Mouse (Mus musculus) intestine, embryonic 14.5 days (tissue): ENCODE data around the gene Tent4a. TPM values are rescaled to one million over a fixed set of nuclear protein-coding genes. Genes with fewer than 3 reads are reported as not detected.
A peak's percentile ranks its signal among the peaks of the same experiment; 100 is the strongest.

Source experiments
- ATAC-seq: fragments of 200-750 bp; cut with Nextera tagmentation; replicated peaks from 2 replicates; pipeline ENCODE4 v1.8.0; 2017; ENCODE audit warnings: low read depth, moderate number of reproducible peaks, moderate TSS enrichment, moderate library complexity; ENCODE audit not compliant: low FRiP score, low TSS enrichment
- DNase-seq: peaks from one replicate; pipeline ENCODE4 v3.0.0-alpha.2; 2018; ENCODE audit warnings: low spot score
- H3K27ac ChIP-seq: fragments of 300-500 bp; sonication (generic); 2 replicates; pipeline ENCODE4 v1.5.1; 2014; ENCODE audit warnings: low read depth, mild to moderate bottlenecking, control low read depth
- H3K27me3 ChIP-seq: fragments of 300-500 bp; sonication (generic); replicated peaks from 2 replicates; pipeline ENCODE4 v1.6.1; 2014; ENCODE audit warnings: low read length, control low read depth; ENCODE audit not compliant: control insufficient read depth, insufficient read depth
- H3K36me3 ChIP-seq: fragments of 300-500 bp; sonication (generic); 2 replicates; pipeline ENCODE4 v1.6.1; 2014; ENCODE audit warnings: low read length, control low read depth; ENCODE audit not compliant: control insufficient read depth, insufficient read depth
- H3K4me1 ChIP-seq: fragments of 300-500 bp; sonication (generic); replicated peaks from 2 replicates; pipeline ENCODE4 v1.6.1; 2014; ENCODE audit warnings: low read length, control low read depth, mixed read lengths; ENCODE audit not compliant: control insufficient read depth, insufficient read depth
- H3K4me2 ChIP-seq: fragments of 300-500 bp; sonication (generic); 2 replicates; pipeline ENCODE4 v1.6.1; 2014; ENCODE audit warnings: low read length
- H3K4me3 ChIP-seq: fragments of 300-500 bp; sonication (generic); 2 replicates; pipeline ENCODE4 v1.5.1; 2014; ENCODE audit warnings: low read depth, low read length, control low read depth, mixed read lengths
- H3K9ac ChIP-seq: fragments of 300-500 bp; sonication (generic); 2 replicates; pipeline ENCODE4 v1.6.1; 2014; ENCODE audit warnings: mild to moderate bottlenecking, low read length
- H3K9me3 ChIP-seq: fragments of 300-500 bp; sonication (generic); 2 replicates; pipeline ENCODE4 v1.6.1; 2016; ENCODE audit warnings: low read length, control low read depth; ENCODE audit not compliant: control insufficient read depth
- WGBS: fragments of 180-500 bp; shearing (Covaris S2); extraction: QIAGEN DNeasy Blood & Tissue Kit; methylation state at CpG from one replicate; pipeline ENCODE4 v1.1.7; 2014; 5-methylcytosine and 5-hydroxymethylcytosine counted together
- polyA plus RNA-seq: library from polyadenylated mRNA; unstranded; fragments of >200 nt; fragmentation: Nextera tagmentation; extraction: Ambion mirVana; gene quantifications from 2 replicates; pipeline ENCODE4 v1.2.1, GENCODE M21; 2014

The Tent4a gene
- polyA plus RNA-seq, 1 experiment from 2014 or later: 6.8 TPM

DNA sequence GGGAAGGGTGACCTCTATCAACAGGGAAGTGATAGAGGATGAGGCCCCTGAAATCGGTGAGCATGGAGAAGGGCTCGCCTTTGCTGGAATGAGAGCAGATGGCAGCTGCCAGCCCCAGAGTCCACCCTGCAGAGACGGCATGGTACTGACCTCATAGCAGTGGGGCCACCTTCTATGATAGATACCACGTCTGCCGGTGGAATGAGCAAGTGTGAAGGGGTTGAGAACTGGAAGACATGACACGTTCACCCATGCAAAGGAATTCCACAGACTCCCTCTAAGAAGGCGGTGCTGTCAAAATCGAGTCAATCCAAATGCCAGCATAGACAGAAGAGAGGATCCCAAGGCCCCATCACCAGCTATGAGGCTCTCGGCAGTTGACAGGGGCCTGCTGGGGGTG, 19.8 kb upstream of the Tent4a start:
- Histone ChIP-seq H3K4me2 (no peak overlapping the region), H3K36me3 (no peaks in the 10 kb centered on the region), H3K9me3 (no peaks in the 10 kb centered on the region), H3K9ac (no peak overlapping the region), H3K27me3 (no peaks in the 10 kb centered on the region), H3K4me1 (no peaks in the 10 kb centered on the region), H3K27ac (no peak overlapping the region), H3K4me3 (no peak overlapping the region)
- 75% methylated on average over 9 of the region's 9 CpGs for WGBS
- DNase-seq (no peak), ATAC-seq (no peak)

DNA sequence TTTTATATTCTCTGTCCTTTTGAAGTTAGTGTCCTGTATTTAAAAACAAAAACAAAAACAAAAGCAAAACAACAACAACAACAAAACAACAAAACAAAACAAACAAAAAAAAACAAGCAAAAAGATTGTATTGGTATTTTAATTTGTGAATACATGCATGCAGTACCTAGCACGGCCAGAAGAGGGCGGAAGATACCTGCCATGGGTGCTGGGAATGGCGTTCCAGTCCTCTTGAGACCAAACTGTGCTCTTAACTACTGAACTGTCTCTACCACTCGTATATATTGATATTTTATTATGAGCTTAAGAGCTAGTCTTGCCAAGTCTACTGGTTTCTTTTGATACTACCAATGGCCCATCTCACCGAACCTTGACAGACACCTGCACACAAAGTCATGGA, 18.6 kb upstream of the Tent4a start:
- Histone ChIP-seq H3K4me1 (no peaks in the 10 kb centered on the region), H3K9ac (no peak overlapping the region), H3K27ac (no peak overlapping the region), H3K27me3 (no peaks in the 10 kb centered on the region), H3K4me3 (no peak overlapping the region), H3K9me3 (no peaks in the 10 kb centered on the region), H3K4me2 (no peak overlapping the region), H3K36me3 (no peaks in the 10 kb centered on the region)
- DNase-seq (peak; percentile 88), ATAC-seq (no peak)
- WGBS: 18% methylated on average over 5 of the region's 5 CpGs

DNA sequence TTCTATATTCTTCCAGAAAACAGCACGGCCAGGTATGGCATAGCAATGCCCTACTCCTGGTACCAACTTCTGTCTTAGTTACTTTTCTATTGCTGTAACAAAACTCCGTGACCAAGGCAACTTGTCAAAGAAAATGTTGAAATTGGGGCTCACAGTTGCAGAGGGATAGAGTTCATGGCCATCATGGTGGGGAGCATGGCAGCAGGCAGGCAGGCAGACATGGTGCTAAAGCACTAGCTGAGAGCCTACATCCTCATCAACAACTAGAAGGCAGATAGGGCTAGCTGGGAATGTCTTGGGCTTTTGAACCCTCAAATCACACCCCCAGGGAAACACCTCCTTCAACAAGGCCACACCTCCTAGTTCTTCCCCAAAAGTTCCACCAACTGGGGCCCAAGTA, 16.4 kb upstream of the Tent4a start:
- Histone ChIP-seq H3K4me1 (no peaks in the 10 kb centered on the region), H3K27me3 (no peaks in the 10 kb centered on the region), H3K4me2 (no peak overlapping the region), H3K9me3 (no peaks in the 10 kb centered on the region), H3K36me3 (no peaks in the 10 kb centered on the region), H3K4me3 (no peak overlapping the region), H3K27ac (no peak overlapping the region), H3K9ac (no peak overlapping the region)
- DNase-seq: no peak
- 88% methylated on average over 2 of the region's 2 CpGs for WGBS
- ATAC-seq: no peak

DNA sequence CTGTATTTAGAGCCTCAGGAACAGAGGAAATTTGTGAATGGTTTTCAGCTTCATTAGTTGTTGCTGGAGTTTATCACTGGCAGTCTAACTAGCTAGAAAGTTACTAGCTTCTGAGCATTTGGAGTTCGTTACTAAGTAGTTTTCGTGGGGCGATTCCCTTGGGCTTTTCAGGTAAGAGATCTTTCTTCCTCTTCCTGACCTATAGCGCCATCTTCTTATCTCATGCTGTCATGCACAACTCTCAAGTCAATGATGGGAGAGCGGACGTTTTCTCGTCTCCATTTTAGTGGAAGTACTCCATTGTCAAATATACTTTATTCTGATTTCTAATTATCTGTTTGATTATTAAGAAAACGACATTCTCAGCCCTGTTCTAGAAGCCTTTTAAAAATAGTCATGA, 15.6 kb upstream of the Tent4a start:
- H3K9ac ChIP-seq: no peak overlapping the region
- H3K9me3 ChIP-seq: no peaks in the 10 kb centered on the region
- DNase-seq: no peak
- H3K27ac ChIP-seq: no peak overlapping the region
- H3K36me3 ChIP-seq: no peaks in the 10 kb centered on the region
- H3K27me3 ChIP-seq: no peaks in the 10 kb centered on the region
- WGBS: 47% methylated on average over 8 of the region's 8 CpGs
- H3K4me1 ChIP-seq: no peaks in the 10 kb centered on the region
- H3K4me2 ChIP-seq: no peak overlapping the region
- no peak for ATAC-seq
- no peak overlapping the region for H3K4me3 ChIP-seq

DNA sequence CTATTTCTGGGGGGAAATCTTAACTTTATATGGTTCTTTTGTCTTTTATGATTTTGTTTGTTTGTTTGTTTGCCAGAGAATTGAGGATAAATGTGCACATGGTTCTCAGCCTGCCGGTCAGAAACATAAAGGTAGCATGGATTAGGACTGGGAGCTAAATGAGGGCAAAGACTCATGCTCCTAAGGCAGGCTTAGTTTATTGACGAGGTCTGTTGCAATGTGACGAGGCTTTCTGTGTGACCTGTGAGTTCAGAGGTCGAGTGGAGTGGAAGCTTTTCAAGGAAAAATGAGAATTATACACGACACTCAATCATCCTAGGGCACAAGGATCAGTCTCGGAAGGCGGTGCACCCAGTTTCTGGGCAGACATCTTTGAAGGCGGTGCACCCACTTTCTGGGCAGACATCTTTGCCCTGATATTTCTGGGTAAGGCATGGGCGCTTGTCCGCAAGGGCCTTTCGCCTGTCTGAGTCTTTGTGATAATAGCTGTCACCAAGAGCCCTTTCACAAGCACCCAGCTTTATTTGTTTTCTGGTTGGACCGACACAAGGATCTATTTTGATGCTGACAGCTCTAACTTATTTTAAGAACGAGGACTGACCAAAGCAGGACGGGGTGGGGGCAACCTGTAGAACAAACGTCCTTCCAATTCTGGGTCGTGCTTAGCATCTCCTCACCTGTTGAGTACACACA, 13.2 kb upstream of the Tent4a start:
- Histone ChIP-seq H3K9ac (no peak overlapping the region), H3K4me3 (no peak overlapping the region), H3K4me1 (peaks cover 16% of the 10 kb centered on the region), H3K27me3 (no peaks in the 10 kb centered on the region), H3K9me3 (no peaks in the 10 kb centered on the region), H3K27ac (no peak overlapping the region), H3K36me3 (no peaks in the 10 kb centered on the region), H3K4me2 (no peak overlapping the region)
- DNase-seq (no peak), ATAC-seq (no peak)
- 65% methylated on average over 16 of the region's 16 CpGs for WGBS

DNA sequence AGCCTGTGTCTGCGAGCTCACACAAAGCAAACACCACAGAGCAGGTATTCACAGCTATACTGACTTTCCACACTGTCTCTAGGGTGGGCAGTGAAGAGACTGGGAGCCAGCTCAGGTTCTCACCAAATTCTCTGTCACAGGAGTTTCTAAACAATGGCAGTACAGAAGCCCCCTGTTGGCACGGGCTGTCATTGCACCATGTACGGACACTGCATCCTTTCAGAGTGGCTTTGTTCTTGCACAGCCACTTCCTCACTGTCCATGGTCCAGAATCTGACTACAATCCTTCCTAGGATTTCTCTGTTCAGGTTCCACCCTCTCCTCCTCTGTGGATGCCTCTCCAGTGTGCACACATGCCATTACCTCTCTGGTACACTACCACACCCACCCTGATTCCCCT, 10.6 kb upstream of the Tent4a start:
- Histone ChIP-seq H3K27me3 (no peaks in the 10 kb centered on the region), H3K36me3 (no peaks in the 10 kb centered on the region), H3K9me3 (no peaks in the 10 kb centered on the region), H3K4me2 (no peak overlapping the region), H3K9ac (no peak overlapping the region), H3K4me3 (no peak overlapping the region), H3K27ac (no peak overlapping the region), H3K4me1 (peaks cover 23% of the 10 kb centered on the region)
- DNase-seq (no peak), ATAC-seq (no peak)
- 38% methylated on average over 3 of the region's 3 CpGs for WGBS

DNA sequence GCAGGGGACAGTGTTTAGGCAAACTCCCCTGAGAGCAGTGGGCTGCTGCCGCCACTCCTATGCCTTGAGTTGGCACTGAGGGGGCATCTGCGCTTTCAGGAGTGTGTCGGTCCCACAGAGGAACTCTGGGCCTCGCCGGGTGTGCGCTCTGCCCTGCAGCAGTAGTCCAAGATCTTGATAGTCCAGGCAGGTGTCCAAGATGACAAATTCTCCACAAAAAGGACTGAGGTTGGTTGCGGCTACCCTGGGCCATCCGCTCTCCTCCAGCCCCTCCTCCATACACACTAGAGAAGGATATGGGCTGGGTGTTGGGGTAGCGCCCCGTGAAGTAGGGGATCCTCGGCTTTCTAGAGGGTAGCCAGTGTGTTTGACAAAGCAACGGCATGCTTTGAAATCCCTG, 9.2 kb upstream of the Tent4a start:
- H3K4me2 ChIP-seq: peak overlapping the region; percentile 41
- peaks cover 23% of the 10 kb centered on the region for H3K4me1 ChIP-seq
- H3K27me3 ChIP-seq: no peaks in the 10 kb centered on the region
- no peak overlapping the region for H3K4me3 ChIP-seq
- no peaks in the 10 kb centered on the region for H3K36me3 ChIP-seq
- ATAC-seq (no peak), DNase-seq (no peak)
- no peak overlapping the region for H3K9ac ChIP-seq
- no peaks in the 10 kb centered on the region for H3K9me3 ChIP-seq
- H3K27ac ChIP-seq: no peak overlapping the region
- WGBS: 46% methylated on average over 12 of the region's 12 CpGs

DNA sequence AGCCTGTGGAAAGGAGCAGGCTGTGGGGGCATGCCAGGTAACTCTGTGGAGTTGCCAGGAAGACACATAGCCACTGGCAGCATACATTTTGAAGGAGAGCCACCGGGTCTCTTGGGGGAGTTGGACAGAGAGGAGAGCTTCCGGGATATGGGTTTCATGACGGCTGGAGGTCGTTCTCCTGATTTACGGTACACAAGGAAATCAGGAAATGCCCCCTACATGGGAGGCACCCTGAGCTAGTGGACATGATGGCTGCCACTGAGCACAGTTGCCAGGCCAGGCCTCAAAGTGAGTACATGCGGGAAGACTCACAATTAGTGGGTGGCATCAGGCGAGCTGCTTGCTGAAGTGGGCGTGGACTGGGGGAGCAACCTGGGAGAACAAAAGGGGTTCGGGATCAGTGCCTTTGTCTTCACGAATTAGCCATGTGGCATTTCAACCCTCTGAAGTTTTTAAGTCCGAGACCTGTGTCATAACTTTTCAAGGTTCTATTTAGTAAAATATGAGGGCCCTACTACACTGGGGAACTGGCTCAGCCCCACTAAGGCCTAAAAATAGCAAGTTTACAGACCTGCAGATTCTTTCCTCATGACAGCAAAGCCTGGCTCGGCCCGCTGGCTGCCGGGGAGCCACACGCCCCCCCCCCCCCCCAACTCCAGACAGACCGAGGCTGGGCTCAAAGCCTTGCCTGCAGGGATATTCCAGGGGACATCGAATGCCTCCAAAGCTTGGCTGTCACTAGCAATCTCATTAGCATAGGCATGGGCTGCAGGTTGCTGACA, 8.3 kb upstream of the Tent4a start:
- no peak overlapping the region for H3K4me3 ChIP-seq
- H3K4me1 ChIP-seq: peaks cover 26% of the 10 kb centered on the region
- no peaks in the 10 kb centered on the region for H3K27me3 ChIP-seq
- no peak for DNase-seq
- peak overlapping the region; percentile 40 for H3K27ac ChIP-seq
- no peaks in the 10 kb centered on the region for H3K36me3 ChIP-seq
- H3K9ac ChIP-seq: no peak overlapping the region
- no peak; the same call in 1 of the 2 replicates for ATAC-seq
- 30% methylated on average over 17 of the region's 17 CpGs for WGBS
- peak overlapping the region; percentile 41 for H3K4me2 ChIP-seq
- H3K9me3 ChIP-seq: no peaks in the 10 kb centered on the region

DNA sequence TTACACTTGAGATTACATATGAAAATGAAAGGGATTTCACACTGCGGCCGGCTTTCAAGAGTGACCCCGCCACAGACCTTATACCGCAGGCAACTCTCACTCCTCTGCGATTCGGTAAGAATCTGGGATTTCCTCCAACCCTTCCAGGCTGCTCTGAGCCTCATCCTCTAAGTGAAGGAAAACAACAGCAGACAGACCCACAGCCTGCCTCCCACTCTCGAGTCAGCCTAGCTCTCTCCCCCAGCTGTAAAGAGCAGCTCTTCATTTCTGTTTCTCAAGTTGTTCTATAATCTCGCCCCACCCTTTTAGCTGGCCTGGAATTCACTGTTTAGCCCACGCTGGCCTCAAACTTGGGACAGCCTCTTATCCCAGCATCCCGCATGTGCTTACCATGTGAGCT, 7.4 kb upstream of the Tent4a start:
- Histone ChIP-seq H3K27me3 (no peaks in the 10 kb centered on the region), H3K36me3 (no peaks in the 10 kb centered on the region), H3K4me3 (no peak overlapping the region), H3K4me2 (no peak overlapping the region), H3K27ac (peak overlapping the region; percentile 40; the same call in 1 of the 2 replicates), H3K4me1 (peaks cover 26% of the 10 kb centered on the region), H3K9me3 (no peaks in the 10 kb centered on the region), H3K9ac (no peak overlapping the region)
- ATAC-seq (no peak), DNase-seq (no peak)
- WGBS: 64% methylated on average over 10 of the region's 10 CpGs
